Mouse (Mus musculus) adrenal gland, adult (tissue): ENCODE results near the gene Tgm7.
"Not testable (repeated sequence)": the region's sequence is repeated elsewhere in the genome, so short reads cannot be mapped to it uniquely, and the experiment has no call there.

Experiments
- DNase-seq, 2 experiments: peaks; one replicate each; pipeline ENCODE4 v3.0.0; 2022 to 2023; ENCODE audit warnings: low spot score in 1 of 2; ENCODE audit not compliant: inconsistent age in 2 of 2

Gene Tgm7

DNA sequence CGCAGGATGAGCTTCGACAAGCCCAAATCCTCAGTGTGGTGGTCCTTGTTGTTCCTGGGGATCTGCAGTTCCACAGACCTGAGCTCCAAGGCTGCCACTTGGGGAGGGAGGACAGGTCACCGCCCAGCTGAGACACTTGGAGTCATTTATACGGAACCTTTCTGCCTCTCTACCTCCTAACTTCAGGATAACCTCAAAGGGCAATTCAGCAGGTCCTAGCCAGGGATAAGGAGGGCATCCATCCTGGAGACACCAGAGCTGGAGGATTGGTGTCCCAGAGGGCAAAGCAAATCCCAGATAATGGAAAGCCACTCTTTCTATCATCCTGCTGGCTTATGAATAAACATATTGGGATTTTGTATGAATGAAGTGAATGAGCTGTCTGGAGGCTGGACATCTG is at the start of gene Tgm7:
Tgm7 (minus strand) TSS at position 101 of the 400 bp plus-strand sequence.
- DNase-seq, result no peak

DNA sequence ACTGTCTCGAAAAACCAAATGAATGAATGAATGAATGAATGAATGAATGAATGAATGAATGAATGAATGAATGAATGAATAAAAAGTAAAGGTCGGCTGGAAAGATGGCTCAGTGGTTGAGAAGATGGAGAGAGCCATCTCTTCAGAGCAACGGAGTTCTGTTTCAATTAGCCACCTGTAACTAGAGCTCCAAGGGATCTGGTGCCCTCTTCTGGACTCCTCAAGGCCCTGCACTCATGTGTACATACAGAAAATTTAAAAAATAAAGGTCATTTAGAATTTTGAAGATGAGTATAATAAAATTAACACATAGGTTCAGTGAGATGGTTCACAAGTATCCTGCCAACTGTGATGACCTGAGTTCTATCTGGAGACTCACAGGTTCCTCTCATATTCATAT is 43.5 kb upstream of the Tgm7 start:
- no peak for DNase-seq

DNA sequence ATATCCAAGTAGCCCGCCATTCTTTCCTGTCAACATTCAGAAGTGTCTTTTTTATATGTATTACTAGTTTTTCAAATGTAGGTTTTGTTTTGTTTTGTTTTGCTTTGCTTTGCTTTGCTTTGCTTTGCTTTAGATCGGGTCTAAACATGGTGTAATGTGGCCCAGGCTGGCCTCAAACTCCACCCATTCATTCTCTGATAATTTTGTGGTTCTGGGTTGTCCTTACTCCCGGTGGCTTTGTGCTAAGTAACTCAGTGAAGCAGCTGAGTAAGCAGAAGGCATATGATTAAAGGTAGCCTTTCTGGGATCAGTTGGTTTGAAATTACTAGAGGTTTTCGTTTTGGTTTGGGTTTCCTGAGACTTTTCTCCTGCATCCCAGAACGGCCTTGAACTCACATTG is 40.1 kb upstream of the Tgm7 start:
- DNase-seq, result no peak

DNA sequence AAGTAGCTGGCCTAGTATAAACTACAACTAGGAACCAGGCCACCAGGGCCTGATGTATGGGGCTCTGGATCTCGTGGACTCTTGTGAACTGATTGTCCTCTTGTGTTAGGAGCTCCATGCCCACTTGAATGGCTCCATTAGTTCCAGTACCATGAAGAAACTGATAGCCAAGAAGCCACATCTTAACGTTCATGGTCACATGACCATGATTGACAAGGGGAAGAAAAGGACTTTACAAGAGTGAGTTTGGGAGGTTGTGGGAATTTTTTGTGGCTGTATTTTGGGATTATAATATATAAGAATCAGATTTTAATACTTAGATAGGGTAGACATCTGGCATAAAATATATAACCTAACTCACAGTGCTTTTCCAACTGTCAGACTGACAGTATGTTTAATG is 32.8 kb upstream of the Tgm7 start:
- DNase-seq, result no peak

DNA sequence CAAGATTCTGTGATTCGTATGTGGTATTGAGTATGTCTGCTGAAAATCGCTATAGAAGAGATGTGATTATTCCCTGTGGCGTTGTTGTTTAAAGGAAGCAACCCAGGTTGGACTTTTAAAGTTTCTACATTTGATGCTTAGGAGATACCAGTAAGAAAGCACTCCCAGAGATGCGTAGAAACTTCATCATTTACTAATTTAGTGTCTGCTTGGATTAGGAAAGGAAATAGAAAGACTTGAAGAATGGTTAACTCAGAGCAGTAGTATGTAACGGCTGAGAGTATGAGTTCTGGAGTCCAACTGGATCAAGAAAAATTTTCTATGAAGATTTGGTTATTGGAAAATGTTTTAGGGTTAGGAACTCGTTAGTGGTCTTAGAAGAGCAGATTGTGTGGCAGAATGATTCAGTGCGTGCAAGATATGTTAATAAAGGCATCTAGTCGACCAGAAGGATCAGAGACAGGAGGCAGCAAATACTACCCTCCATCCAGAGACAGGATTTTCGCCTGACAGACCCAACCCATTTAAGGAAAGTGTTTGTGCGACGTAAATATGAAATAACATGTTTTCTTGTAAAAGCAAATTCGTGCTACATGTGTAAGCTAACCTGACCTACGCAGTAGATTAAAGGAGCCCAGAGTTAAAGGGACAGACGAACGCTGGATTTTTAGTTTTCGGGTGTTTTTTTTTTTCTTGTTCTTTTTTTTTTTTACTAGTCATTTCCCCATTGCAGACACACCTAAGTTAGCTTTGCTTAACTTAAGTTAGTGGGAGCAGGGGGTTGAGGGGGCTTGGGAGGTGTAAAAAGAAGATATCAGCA is 31.8 kb upstream of the Tgm7 start:
- peak in 1 of 2 experiments; percentile 44 for DNase-seq

DNA sequence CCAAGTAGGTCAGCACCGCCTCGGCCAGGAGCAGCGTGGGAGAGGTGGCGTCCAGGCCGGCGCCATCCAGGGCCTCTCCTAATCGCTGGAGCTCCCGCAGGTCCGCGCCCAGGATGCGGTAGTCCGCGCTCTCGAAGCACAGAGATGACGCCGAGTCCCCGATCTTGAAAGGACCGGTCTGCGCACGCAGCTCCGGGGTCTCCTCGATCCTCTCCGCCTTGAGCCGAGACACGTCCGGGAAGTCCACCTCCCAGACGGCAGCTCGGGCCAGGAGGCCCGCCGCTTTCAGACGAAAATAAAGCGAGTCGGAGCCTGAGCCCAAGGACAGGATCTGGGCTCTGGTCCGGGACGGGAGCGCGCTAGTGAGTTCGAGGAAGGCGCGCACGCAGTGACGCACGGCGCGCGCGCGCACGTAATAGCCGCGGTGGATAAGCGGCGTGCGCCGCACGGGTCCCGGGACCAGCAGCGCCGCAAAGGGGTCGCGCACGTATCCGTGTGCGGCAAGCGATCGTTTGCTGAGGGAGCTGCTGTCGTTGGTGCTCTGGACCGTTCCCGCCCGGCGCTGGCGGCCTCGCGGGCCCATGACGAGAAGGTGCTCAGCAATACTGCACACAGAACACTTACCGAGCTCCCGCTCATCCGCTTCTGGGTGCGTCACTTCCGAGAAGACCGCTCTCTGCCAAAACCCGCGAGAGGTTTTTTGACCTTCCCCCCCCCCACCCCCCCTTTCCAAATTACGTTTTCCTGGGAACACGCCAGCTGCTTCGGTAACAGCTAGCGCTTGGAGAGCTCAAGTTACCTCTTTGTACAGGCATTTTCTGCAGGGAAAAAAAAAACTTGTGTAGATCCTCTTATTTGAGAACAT is 30.7 kb upstream of the Tgm7 start, which contains the start of the genes Adal and Lcmt2:
Adal (plus strand) TSS at position 411 of the 865 bp plus-strand sequence.
Lcmt2 (minus strand) TSS at position 636 of the 865 bp plus-strand sequence.
- DNase-seq, result peak; percentile 94 to 99

DNA sequence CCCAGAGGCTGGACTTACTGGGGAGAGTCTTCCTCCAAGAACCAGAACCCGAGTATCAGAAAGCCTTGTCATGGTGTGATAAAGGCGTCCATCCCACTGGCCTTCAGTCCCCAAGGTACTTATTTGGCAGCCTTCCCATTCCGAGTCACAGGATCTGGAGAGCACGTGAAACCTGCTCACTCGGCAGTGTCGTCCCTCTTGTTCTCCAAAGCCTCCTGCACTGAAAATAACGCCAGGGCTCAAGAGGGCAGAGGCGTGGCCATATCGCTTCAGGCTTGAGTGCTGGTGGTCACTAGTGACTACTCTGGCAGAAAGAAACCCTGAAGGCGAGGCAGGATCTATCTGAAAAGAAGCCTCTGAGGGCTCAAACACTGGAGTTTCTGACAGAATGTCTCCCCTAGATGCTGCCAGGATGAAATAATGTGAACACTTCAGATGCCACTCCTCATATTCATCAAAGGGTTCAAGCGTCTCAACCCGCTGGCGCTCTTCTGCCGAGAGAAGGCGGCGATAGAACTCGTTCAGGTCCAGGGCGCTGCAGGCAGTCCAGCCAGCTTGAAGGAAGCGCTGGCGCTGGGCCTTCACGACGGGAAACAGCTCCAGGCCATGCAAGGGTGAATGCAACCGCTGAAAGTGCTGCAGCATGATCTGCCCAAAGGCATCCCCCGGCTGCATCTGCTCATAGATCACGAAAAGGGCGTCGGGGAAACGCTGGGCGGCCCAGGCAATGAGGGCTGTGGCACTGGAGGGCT is 29.8 kb upstream of the Tgm7 start:
- peak; percentile 46 to 81 for DNase-seq

DNA sequence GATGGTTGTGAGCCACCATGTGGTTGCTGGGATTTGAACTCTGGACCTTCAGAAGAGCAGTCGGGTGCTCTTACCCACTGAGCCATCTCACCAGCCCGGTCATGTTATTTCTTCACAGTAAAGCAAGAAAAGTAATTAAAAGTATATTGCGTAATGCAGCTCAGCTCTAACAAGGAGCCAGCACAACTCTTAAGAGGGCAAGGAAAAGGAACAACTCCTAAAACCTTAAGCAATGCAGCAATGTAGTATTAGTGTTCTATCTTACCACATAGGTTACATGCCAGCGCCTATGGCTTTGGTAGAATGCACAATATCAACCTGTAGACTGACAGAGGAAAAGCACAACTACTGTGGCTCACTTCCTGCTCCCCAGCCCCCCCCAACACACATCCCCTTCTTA is 27.8 kb upstream of the Tgm7 start:
- DNase-seq, result no peak

DNA sequence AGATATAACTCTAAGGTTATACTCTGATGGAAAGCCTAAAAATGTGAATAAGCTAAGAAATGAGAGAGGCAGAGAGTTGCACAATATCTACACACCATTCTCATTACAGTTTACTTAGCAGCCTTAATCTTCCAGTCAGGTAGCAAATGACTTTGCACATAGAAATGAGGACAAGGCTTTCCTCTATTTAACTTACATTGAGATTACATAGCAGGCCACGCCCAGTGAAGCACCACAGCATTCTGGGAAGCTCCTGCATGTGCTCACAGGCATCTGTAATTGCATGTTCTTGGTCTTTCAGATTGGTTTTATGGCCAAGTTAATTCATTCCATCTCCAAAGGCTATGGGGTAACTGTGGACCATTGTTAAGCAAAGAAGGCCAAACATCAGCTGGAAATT is 23.2 kb upstream of the Tgm7 start:
- DNase-seq, result no peak

DNA sequence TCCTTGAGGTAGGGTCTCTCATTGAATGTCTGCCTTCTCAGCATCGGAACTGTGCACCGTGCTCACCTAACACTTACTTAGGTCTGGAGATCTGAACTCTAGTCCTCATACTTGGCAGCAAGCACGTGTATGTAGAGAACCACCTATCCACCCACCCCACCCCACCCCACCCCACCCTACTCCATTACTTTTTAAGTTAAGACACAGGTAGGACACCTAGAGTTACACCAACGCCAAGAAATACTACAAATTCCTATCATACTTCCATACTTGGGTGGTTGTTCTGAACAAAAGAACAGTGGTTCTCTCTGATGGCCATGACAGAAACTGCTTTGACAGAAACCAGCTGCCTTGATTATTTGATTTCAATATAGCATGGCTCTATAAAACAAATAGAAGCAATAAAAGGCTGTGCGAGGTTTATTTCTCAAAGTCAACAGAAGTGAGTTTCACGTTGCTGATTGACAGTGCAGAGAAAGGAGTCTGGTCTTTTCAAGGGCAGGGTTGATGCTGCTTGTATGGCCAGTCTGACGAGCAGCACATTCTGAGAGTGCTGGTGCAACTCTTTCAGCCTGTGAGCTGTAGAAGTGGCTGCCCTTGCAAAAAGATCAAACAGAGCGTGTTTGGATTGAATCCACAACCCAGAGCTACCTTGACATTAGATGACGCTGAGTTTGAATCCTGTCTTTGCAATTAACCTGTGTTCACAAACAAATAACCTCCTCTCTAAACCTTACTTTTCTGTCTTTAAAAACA is 19.4 kb upstream of the Tgm7 start:
- peak; percentile 24 to 81 for DNase-seq

DNA sequence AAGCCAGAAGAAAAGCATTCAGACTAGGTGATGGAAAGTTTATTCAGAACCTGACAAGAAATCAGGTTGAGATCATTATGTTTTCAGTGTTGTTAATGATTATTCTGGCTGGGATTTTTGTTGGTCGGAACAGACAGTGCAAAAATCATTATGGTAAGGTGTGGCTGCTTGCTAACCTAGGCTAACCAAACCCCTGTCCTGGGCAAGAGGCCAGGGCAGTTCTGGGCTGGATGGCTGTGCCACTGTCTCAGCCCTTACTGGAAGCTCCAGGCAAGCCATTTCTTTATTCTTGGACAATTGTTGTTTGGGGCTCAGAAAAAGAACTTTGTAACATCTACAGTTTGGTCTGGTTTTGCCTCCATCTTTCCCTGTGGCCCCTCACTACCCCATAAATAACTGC is 17.9 kb upstream of the Tgm7 start:
- DNase-seq, result no peak

DNA sequence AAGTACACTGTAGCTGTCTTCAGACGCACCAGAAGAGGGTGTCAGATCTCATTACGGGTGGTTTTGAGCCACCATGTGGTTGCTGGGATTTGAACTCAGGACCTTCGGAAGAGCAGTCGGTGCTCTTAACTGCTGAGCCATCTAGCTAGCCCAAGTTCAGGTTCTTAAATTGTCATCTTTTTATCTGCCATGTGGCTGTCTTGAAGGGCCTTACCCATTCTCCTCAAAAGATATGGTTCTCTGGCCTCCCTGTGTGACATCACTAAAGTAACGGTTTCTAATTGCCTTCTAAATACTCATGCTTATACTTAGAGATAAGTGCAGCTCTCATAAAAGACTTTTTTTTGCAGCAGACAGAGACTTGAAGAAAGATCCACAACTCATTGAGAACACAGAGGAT is 16.7 kb upstream of the Tgm7 start:
- DNase-seq, result not testable (repeated sequence)

DNA sequence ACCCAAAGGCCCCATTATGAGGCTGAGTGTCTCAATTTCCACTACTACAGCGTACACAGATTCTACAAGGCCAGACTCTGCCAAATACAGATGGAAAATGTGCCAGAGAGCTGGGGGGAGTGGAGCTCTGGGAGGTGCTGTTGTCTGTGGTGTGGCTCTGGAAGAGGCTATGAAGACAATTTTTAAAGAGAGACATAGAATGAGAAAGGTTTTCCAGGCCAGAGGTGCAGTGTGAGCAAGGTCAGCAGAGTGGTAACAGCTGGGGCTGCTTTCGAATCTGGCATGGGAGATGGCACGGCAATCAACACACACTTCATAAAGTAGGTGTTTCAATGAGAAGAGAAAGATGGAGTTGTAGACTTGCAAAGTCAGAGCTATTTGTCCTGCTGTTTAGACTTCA is 9.7 kb upstream of the Tgm7 start:
- no peak for DNase-seq

DNA sequence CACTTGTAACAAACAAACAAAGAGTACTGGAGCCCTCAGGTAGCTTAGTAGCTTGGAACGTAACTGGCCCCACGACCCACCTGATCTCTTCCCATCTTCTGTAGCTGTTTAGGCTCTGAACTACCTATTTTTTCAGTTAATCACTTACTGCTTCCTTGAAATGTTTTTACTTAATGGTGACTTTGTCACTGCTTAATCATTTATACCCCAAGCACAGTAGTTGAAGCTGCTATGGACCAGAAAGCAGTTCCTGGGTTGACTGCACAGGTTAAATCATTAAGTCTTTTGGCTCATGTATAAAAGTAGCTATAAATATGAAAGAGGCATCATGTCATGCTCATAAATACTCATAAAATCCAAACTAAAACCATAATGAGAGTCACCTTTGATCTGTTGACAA is 5.8 kb upstream of the Tgm7 start:
- DNase-seq, result no peak

DNA sequence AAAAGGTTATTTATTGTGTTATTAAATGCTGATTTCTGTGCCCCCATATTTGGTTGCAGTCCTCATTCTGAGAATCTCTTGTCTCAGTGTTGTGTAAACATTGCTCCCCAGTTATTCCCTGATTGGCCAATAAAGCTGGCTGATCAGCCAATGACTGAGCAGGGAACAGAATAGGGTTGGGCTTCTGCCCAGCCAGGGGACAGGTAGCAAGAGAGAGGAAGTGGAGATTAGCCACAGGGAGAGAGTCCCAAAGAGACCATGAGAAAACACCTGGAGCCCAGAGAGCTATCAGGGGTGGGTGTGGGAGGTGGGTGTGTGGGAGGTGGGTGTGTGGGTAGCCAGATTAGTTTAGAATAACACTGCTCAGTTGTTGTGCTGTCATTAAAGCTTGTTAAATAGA is 3.7 kb downstream of the Tgm7 start:
- no peak for DNase-seq

DNA sequence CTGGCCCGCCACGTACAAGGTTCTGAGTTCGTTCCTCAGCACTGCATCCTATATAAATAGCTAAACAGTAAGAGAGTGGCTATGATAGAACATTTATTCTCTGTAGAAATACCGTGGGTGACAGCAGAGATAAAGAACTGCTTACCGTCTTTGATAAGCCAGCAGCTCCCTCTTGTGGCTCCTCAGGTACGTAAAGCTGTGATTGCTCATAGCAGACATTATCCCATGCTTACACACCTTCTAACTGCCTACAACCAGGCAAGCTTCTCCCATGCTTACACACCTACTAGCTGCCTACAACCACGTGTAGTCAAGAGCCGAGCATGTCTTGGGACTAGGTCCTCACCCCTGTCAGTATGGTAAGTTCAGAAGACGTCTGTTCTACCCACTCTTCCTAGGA is 7.5 kb downstream of the Tgm7 start:
- DNase-seq, result peak; percentile 54 to 87

DNA sequence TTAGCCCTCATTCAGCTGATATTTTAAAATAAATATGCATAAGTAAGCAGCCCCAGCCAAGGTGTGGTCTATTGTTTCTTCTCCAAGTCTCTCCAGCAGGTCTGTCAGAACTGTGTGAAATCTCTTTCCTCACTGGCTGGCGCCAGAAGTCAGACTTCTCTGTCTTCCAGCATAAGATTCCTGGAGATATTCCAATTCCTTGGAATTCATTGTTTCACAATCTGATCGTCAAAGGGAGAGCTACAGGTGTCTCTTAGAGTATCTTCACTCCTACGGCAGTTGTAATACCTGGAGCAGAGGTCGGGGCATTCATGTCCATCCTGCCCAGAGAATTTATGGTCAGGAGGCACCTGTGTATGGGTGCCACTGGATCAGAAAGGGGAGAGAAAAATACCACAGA is 19.8 kb downstream of the Tgm7 start:
- DNase-seq, result no peak

DNA sequence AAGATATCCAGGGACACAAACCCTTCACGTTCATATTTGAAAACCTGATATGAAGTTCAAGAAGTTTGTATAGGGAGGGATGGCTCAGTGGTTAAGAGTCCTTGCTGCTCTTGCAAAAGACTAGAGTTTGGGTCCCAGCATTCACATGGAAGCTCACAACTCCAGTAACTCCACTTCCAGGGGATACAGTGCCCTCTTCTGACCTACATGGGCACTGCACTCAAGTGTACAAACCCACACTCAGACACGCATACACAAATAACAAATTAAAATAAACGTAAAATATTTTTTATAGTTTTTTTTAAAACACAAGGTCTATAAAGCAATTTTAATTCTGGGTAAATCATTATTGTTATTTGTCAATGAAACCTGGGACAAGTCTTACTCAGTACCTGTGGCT is 21.1 kb downstream of the Tgm7 start:
- DNase-seq, result no peak

DNA sequence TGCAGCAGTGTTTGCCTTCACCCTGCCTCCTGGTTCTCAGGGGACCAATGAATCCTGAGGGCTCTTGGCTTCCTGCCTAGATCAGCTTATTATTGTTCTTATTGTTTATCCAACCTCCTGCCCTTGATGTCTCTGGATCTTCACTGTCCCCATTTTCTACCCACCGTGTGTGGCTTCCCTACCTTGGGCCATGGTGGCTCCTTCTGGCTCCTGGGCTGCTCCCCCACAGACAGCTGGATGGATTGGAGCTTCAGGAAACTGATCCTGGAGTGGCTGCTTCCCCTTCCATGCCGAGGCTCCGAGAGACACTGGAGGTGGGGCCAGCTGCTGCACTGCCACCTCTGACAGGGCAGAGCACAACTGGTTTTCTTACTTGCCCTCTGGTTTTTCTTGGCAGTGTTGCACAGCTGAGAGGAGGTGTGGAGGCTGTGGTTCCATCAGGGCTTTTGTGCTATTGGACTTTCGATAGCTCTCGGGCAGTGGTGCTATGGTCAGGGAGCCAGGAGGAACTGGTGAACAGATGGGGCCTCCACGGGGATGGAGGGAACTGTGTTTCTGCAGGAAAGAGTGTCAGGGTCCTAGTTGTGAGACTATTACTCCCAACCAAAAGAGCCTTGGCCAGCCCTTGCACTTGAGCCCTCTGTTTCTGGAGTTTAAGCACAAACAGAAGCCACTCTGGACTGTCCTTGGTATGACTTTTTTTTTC is 24.0 kb downstream of the Tgm7 start, which contains the start of gene Tgm5:
Tgm5 (minus strand) TSS at position 362 of the 706 bp plus-strand sequence.
- peak in 1 of 2 experiments; percentile 27 for DNase-seq

DNA sequence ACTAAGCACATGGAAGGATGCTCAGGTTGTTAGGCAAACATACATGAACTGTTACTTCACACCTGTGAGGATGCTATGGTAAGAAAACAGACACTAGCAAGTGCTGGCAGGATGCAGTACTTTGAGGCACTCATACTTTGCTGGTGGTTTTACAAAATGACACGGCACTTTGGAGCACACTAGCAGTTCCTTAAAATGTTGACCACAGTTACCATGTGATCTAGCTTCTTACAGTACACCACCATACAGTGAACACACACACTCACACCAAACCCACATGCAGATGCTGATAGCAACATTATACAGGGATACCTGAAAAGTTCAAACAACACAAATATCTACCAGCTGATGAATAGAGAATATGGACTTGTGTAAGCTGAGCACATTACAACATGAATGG is 27.0 kb downstream of the Tgm7 start:
- DNase-seq, result no peak
